Mouse (Mus musculus) brain, adult 10 weeks (tissue): ENCODE measurements around the gene Klhl25. TPM values are rescaled to one million over a fixed set of nuclear protein-coding genes. Genes with fewer than 3 reads are reported as not detected.

Experiments
- polyA plus RNA-seq: library from polyadenylated mRNA; stranded (reverse); fragments of 350-450 nt; fragmentation: Illumina TruSeq; extraction: RNeasy Lipid Tissue Mini Kit (QIAGEN cat#74804); gene quantifications from one replicate; pipeline ENCODE4 v1.2.3, GENCODE M21; 2015; ENCODE audit warnings: low read depth, low replicate concordance

The Klhl25 gene
- polyA plus RNA-seq: 9.1 TPM

DNA sequence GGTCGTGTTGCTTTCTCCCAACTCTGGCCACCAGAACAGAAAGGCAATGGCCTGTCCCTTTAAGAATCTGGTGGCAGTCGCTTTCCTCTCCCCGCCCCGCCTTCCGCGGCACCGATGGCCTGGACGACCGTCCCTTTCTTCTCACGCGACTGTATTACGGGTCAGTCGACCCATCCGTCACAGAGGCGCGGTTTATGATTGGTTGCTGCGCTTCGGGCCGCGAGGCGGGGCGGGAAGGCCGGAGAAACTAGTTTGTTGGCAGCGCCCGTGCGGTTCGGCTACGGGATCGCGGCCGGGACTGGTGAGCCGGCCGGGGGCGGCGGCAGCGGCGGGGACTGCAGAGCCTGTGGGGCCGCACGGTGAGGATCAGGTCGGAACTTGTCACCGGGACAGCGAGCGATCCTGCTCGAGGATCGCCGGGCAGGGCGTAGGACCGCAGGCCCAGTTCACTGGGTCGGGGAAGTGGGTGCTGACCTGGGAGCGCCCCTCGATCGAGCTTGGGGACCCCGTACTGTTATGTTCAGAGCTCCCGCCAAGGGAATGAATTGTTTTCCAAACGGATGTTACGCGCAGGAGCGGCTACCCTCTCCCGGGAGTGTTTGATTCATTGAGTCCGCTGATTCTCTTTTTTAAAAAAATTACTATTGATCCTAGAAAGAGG is at the start of gene Klhl25:
Gene Klhl25 (plus strand): TSS at position 196 of the 661 bp plus-strand sequence.

